Mouse (Mus musculus) cortical plate, adult 2 months (tissue): ENCODE measurements at regions not wholly inside any gene's neighbourhood (a gene's known extent, or its start where the extent isn't known, plus 50 kb on each side); places are given as distances from the start of the nearest gene placed in this dataset.

Experiments
- CTCF ChIP-seq: fragments of 200-500 bp; IDR thresholded peaks from 2 replicates; pipeline ENCODE4 v1.5.1; 2011; ENCODE audit warnings: mild to moderate bottlenecking, control low read depth, low read length; ENCODE audit not compliant: insufficient read depth; ENCODE audit errors: extremely low read depth
- POLR2A ChIP-seq: fragments of 200-500 bp; IDR thresholded peaks from 2 replicates; pipeline ENCODE4 v1.6.1; 2011; ENCODE audit warnings: mild to moderate bottlenecking, low read length, control low read depth; ENCODE audit not compliant: insufficient read depth; ENCODE audit errors: extremely low read depth

DNA sequence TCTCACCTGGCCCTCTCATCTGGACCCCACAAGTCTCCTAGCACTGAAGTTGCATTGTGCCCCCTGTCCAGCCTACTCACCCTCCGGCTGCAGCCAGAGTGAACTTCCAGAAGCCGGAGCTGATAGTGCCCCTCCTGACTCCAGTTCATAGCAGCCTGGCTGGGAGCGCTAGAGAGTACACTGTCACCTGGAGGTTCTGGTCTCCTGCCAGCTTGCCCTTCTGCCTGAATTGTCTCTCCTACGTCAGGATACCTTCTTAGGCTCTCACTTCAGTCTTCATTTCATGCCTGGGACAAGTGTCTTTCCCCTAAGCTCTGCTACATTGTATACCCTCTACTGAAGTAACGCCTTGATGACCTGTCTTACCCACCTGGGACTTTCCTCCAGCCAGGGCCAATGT, 112.3 kb downstream of the Efnb1 start:
- TF ChIP-seq CTCF: no peak
- no peak for TF ChIP-seq POLR2A
